Mouse (Mus musculus) c-Kit-positive CD71-positive TER-119-negative erythroid progenitor cells, embryonic 14.5 days (primary cell): ENCODE measurements around the gene Rab38.

ENCODE experiments used
- DNase-seq: peaks from one replicate; pipeline ENCODE4 v3.0.0-alpha.2; 2013; ENCODE audit warnings: low read depth

The Rab38 gene

GRCm38 (mm10) chr7:88527100-88527671 lies 97.1 kb downstream of the Rab38 start:
- peak; percentile 11 for DNase-seq

GRCm38 (mm10) chr7:88536127-88536531 lies 106.1 kb downstream of the Rab38 start:
- DNase-seq: no peak

GRCm38 (mm10) chr7:88536743-88537142 lies 106.7 kb downstream of the Rab38 start:
- DNase-seq: no peak
